Mouse (Mus musculus): ENCODE measurements around the gene Gnl3l. TPM values are rescaled to one million over a fixed set of nuclear protein-coding genes. Genes with fewer than 3 reads are reported as not detected.

The Gnl3l gene
- polyA plus RNA-seq (2016; fragmentation: Nextera tagmentation; extraction: Ambion mirVana), result 56.7 and 62.5 TPM in 2 replicates

DNA sequence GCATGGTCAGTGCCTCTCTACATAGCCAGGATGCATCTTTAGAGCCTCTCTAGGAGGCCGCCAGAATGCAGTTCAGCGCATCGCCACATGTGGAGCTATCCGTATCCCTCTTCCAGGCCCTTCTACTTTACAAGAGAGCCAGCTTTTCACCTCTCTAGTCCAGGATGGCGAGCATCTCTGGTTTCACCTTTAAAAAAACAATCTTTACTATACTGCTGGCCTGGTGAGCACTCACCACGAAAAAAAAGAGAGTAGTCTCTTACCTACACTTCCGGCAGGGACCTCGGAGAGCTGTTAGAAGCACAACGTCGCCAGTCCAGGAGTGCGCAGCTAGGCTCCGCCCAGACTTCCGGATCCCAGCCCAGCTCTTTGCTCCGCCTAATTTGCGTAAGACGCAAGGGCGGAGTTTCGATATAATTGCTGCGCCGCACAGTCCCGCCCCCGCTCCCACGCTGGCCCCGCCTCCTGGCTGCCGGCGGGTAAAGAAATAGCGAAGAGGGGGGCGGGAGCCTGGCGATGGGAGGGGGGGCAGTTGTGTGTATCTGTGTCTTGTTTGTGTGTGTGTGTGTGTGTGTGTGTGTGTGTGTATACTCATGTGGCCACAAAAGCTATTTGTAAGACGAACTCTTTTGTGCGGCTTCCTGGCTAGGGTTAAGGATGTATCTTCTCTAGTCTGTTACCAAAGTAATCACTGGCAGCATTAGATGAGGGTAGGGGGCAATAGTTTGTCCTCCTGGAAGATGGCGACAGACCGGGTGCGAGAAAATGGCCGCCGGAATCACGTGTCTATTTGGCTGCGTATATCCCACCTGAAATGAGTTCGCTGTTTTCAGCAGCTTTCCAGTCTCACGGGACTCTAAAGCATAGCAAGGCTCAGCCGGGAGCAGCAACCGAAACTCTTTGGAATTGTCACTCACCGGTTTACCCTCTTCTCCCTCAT is at the start of gene Gnl3l:
Gene Gnl3l, minus strand, starts transcription at position 385 of the 940 bp plus-strand sequence.
- Histone ChIP-seq H3K36me3 (0 out of 2 replicates have a peak, but pooled peaks cover under 1% of the 10 kb centered on the region), H3K4me2 (replicated peaks) (peak within 1 kb of the TSS; percentile 52), H3K9ac (peak within 1 kb of the TSS; percentile 55), H3K27me3 (no peaks in the 10 kb centered on the region), H3K27ac (peak within 1 kb of the TSS; percentile 80), H3K9me3 (replicated peaks) (no peaks in the 10 kb centered on the region), H3K4me3 (peak within 1 kb of the TSS; percentile 43), H3K4me1 (0 out of 2 replicates have a peak, but pooled peaks cover 3% of the 10 kb centered on the region)
- peak; percentile 97 for ATAC-seq (ENCODE audit: low FRiP score)
- 32% methylated on average over 42 of the region's 43 CpGs for WGBS

- no peak overlapping the region for H3K9ac ChIP-seq
- no peak for ATAC-seq (ENCODE audit: low FRiP score)
- no peaks in the 10 kb centered on the region for H3K9me3 ChIP-seq (replicated peaks)
- H3K36me3 ChIP-seq, result peaks cover 22% of the 10 kb centered on the region; the same call in 1 of the 2 replicates
- H3K27me3 ChIP-seq, result no peaks in the 10 kb centered on the region
- 85% methylated on average over 7 of the region's 7 CpGs for WGBS
- no peak overlapping the region for H3K4me2 ChIP-seq (replicated peaks)
- no peak overlapping the region for H3K27ac ChIP-seq
- no peaks in the 10 kb centered on the region for H3K4me1 ChIP-seq
- no peak overlapping the region for H3K4me3 ChIP-seq
Measured at GRCm38 (mm10) chrX:151066071-151066666, 49.0 kb upstream of the Gnl3l start.

DNA sequence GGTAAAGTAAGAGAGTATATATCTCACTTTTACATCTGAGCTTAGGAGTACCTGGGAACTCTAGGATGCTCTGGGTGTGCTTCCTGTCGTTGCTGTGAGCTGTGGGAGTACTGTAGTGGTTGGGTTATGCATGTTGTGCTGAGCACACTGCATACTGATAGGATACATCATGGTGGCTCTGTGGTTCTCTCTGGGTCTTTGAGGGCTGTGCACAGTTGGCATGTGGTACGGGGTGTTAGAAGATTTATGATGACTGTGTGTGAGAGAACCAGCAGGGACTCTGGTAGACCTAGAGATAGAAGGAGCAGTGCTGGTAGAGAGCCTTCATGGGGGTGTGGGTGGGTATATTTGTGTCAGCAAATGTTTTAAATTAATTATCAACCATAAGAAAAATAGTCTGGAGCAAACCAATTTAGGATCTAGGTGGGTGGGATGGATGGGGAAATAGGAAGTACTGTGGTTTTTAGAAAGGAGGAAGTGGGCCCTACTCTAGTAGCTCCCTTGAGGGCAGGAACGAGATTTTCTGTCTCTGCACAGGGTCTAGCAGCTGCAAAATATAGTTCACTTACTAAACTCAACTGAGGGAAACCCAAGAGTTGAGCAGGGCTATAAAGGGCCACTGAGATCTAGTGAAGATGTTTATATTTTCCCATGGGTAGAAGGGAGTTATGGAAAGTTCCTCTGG is 44.6 kb upstream of the Gnl3l start:
- Histone ChIP-seq H3K9me3 (replicated peaks) (no peaks in the 10 kb centered on the region), H3K9ac (no peak overlapping the region), H3K4me2 (replicated peaks) (no peak overlapping the region), H3K4me1 (no peaks in the 10 kb centered on the region), H3K4me3 (no peak overlapping the region), H3K27me3 (no peaks in the 10 kb centered on the region), H3K36me3 (no peaks in the 10 kb centered on the region), H3K27ac (no peak overlapping the region)
- ATAC-seq (ENCODE audit: low FRiP score), result no peak
- 75% methylated on average over 3 of the region's 3 CpGs for WGBS

- Histone ChIP-seq H3K4me3 (no peak overlapping the region), H3K27ac (no peak overlapping the region), H3K36me3 (no peaks in the 10 kb centered on the region), H3K9ac (no peak overlapping the region), H3K27me3 (no peaks in the 10 kb centered on the region), H3K4me1 (no peaks in the 10 kb centered on the region), H3K4me2 (replicated peaks) (no peak overlapping the region), H3K9me3 (replicated peaks) (no peaks in the 10 kb centered on the region)
- 65% methylated on average over 1 of the region's 1 CpGs for WGBS
- ATAC-seq (ENCODE audit: low FRiP score), result no peak
Measured at GRCm38 (mm10) chrX:151059346-151059745, 42.2 kb upstream of the Gnl3l start.

DNA sequence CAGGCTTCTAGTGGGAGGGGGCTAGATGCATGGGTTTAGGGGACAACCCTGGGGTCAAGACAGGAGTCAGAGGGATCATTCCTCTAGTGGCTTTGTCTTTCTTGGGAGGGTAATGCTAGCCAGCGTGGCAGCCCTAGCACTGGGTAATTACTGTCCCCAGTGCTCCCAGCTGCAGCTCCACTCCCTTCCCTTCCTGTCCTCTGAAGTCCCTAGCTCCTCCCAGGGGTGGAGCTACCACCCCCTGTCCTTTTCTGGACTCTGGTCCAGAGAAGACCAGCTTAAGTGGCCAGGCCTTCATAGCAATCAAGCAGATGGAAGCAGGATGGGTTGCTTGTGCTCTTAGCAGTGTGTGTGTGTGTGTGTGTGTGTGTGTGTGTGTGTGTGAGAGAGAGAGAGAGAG is 38.4 kb upstream of the Gnl3l start:
- H3K27me3 ChIP-seq, result 0 out of 2 replicates have a peak, but pooled peaks cover 2% of the 10 kb centered on the region
- 10% methylated on average over 1 of the region's 1 CpGs for WGBS
- H3K4me3 ChIP-seq, result no peak overlapping the region
- no peaks in the 10 kb centered on the region for H3K9me3 ChIP-seq (replicated peaks)
- no peaks in the 10 kb centered on the region for H3K36me3 ChIP-seq
- ATAC-seq (ENCODE audit: low FRiP score), result no peak
- H3K9ac ChIP-seq, result no peak overlapping the region
- H3K27ac ChIP-seq, result no peak overlapping the region
- no peaks in the 10 kb centered on the region for H3K4me1 ChIP-seq
- H3K4me2 ChIP-seq (replicated peaks), result no peak overlapping the region

DNA sequence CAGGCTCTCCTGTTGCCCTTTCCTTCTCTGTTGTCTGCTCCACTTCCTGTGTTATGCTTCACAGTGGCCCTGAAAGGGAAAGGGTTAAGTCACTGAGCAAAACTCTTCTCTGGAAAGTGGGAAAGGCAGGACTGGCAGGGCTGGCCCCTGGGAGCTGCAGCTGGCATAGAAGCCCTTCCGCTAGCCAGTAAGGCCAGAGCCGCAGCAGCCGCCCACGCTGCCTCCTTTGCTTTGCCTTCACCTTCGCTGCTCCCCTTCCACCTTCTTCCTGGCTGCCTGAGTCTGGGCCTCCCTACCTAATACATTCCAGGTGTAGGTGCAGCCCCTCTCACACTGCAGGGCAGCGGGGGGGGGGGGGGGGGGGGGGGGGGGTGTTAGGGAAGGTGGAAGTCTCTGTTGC is 37.4 kb upstream of the Gnl3l start:
- Histone ChIP-seq H3K27me3 (0 out of 2 replicates have a peak, but pooled peaks cover 2% of the 10 kb centered on the region), H3K4me1 (peaks cover 9% of the 10 kb centered on the region), H3K9me3 (replicated peaks) (no peaks in the 10 kb centered on the region), H3K27ac (no peak overlapping the region), H3K36me3 (no peaks in the 10 kb centered on the region), H3K9ac (no peak overlapping the region), H3K4me3 (no peak overlapping the region), H3K4me2 (replicated peaks) (no peak overlapping the region)
- no peak for ATAC-seq (ENCODE audit: low FRiP score)
- 89% methylated on average over 5 of the region's 6 CpGs for WGBS

DNA sequence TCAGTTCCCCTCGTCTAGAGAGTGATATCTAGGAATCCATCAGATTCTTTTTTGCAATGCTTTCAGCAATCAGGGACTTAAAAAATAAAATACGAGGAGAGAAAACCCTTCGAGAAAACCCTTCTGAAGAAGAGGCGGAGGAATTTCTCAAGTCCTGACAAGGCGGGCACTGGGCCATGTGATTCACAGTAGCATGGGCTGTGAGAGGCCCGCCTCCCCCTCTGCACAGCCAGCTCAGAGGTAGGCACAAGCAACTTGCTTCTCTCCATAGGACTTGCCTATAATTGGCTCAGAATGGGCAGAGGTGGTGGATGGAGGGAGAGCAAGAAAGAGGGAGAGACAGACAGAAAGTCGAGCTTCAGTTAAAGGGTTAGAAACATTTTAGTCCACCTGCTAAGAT is 33.2 kb upstream of the Gnl3l start:
- Histone ChIP-seq H3K4me1 (peaks cover 21% of the 10 kb centered on the region), H3K36me3 (no peaks in the 10 kb centered on the region), H3K27me3 (peaks cover 5% of the 10 kb centered on the region; the same call in 1 of the 2 replicates), H3K27ac (no peak overlapping the region), H3K4me2 (replicated peaks) (no peak overlapping the region), H3K4me3 (no peak overlapping the region), H3K9ac (no peak overlapping the region), H3K9me3 (replicated peaks) (no peaks in the 10 kb centered on the region)
- ATAC-seq (ENCODE audit: low FRiP score), result no peak
- 73% methylated on average over 7 of the region's 7 CpGs for WGBS

GRCm38 (mm10) chrX:151049661-151050215 is 32.6 kb upstream of the Gnl3l start:
- 51% methylated on average over 8 of the region's 8 CpGs for WGBS
- no peak for ATAC-seq (ENCODE audit: low FRiP score)
- H3K27me3 ChIP-seq, result peaks cover 5% of the 10 kb centered on the region; the same call in 1 of the 2 replicates
- H3K9ac ChIP-seq, result no peak overlapping the region
- no peaks in the 10 kb centered on the region for H3K36me3 ChIP-seq
- H3K4me1 ChIP-seq, result peaks cover 21% of the 10 kb centered on the region
- peak overlapping the region; percentile 65 for H3K4me2 ChIP-seq (replicated peaks)
- no peak overlapping the region for H3K4me3 ChIP-seq
- H3K9me3 ChIP-seq (replicated peaks), result no peaks in the 10 kb centered on the region
- no peak overlapping the region for H3K27ac ChIP-seq

- ATAC-seq (ENCODE audit: low FRiP score), result peak; percentile 71
- Histone ChIP-seq H3K27me3 (peaks cover 3% of the 10 kb centered on the region; the same call in 1 of the 2 replicates), H3K4me2 (replicated peaks) (peak overlapping the region; percentile 65), H3K27ac (peak overlapping the region; percentile 93), H3K9me3 (replicated peaks) (no peaks in the 10 kb centered on the region), H3K4me1 (peaks cover 21% of the 10 kb centered on the region), H3K4me3 (peak overlapping the region; percentile 71), H3K9ac (peak overlapping the region; percentile 83), H3K36me3 (no peaks in the 10 kb centered on the region)
- 22% methylated on average over 45 of the region's 56 CpGs for WGBS
Measured at GRCm38 (mm10) chrX:151047431-151048058, 30.4 kb upstream of the Gnl3l start.

- Histone ChIP-seq H3K36me3 (no peaks in the 10 kb centered on the region), H3K4me1 (peaks cover 21% of the 10 kb centered on the region), H3K9me3 (replicated peaks) (no peaks in the 10 kb centered on the region), H3K4me2 (replicated peaks) (peak overlapping the region; percentile 65), H3K27ac (peak overlapping the region; percentile 93), H3K4me3 (peak overlapping the region; percentile 71), H3K9ac (peak overlapping the region; percentile 83), H3K27me3 (peaks cover 3% of the 10 kb centered on the region; the same call in 1 of the 2 replicates)
- peak; percentile 91 for ATAC-seq (ENCODE audit: low FRiP score)
- 20% methylated on average over 37 of the region's 62 CpGs for WGBS
Measured at GRCm38 (mm10) chrX:151046777-151047430, 29.8 kb upstream of the Gnl3l start.

DNA sequence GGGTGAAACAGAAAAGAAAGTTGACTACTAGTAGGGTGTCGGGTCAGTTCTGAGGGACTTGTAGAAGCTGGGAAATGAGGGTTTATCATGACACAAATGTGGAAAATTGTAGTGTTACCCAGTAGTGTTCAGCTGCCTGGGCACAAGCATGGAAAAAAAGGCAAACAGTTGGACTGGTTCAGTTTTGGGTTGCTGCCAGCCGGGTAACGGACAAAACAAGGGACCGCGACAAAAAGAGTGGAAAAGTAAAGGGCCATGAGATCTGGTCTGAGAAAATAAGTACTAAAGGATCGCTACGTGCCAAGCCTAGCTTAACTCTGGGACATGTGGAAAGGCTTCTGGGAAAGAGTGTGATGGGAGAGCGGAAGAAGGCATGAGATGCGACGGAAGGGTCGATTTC is 29.2 kb upstream of the Gnl3l start:
- 46% methylated on average over 11 of the region's 11 CpGs for WGBS
- H3K4me3 ChIP-seq, result peak overlapping the region; percentile 71
- peaks cover 21% of the 10 kb centered on the region for H3K4me1 ChIP-seq
- no peaks in the 10 kb centered on the region for H3K36me3 ChIP-seq
- H3K9ac ChIP-seq, result peak overlapping the region; percentile 83; the same call in 1 of the 2 replicates
- H3K9me3 ChIP-seq (replicated peaks), result no peaks in the 10 kb centered on the region
- peaks cover 3% of the 10 kb centered on the region; the same call in 1 of the 2 replicates for H3K27me3 ChIP-seq
- H3K27ac ChIP-seq, result peak overlapping the region; percentile 93; the same call in 1 of the 2 replicates
- ATAC-seq (ENCODE audit: low FRiP score), result no peak
- peak overlapping the region; percentile 65 for H3K4me2 ChIP-seq (replicated peaks)
